Mouse (Mus musculus) mouse trophoblast stem cell (cell line): Measurements from ENCODE around the gene Lrrtm3.

ENCODE experiments used
- in situ Hi-C, 2 experiments: fragments of 300-500 bp; cut with MseI, MboI; formaldehyde crosslinking; loops; 2 replicates in 1 of 2; 3 replicates in 1 of 2; pipeline ENCODE4 v1.15.1; 2025

The Lrrtm3 gene

DNA sequence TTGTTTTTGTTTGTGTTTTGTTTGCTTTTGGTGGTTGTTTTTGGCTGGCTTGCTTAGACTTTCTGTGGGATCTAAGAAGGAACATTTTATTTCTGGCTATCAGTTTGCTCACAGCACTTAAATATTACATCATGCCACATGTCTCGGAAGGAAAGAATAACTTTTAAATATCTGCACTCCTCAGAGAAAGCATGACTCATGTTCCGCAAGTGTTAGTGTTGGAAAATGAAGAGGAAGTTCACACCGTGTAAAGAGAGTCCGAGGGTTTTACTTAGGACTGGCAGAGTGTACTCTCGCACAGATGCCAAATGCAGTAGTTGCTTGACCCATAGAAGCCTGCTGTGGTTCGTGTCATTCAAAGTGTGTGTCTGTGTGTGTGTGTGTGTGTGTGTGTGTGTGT is 40.9 kb downstream of the Lrrtm3 start:
- in situ Hi-C loops, result no loop called here

GRCm38 (mm10) chr10:64041892-64042291 is 48.2 kb downstream of the Lrrtm3 start:
- in situ Hi-C loops, result no loop called here

GRCm38 (mm10) chr10:64041218-64041617 is 48.9 kb downstream of the Lrrtm3 start:
- in situ Hi-C loops, result no loop called here

DNA sequence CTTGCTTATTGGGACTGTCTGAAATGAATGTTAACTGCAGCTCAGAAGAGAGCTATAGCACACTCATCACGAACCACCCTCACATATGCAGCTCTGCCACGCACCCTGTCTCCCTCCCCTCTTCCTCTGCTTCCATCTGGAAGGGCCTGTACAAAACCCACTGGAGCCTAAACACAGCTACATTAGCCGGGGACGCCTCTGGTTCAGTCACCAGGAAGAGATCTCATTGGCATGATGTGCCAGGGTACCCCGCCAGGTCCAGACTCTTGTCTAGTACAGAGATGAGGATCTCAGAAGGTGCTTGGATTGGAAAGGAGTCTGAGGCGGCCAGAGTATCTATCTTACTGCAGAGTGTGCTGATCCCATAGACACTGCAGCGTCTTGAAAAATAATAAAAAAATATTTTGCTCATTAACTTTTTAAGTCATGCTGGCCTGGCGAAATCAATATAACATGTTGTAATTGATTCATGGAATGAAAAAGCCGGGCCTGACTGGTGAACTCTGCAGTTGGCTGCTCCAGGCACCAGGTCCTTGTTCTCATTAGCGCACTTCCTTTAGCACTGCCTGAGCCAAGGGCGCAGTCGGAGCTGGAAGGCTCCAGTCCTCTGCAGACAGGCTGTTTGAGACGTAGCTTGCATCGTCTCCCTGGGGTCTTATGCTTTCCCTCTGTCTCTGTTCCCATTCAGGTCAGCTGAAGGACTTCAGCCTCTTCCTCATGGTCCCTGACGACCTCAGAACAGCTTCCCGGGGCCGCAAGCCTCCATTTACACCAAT is 50.1 kb downstream of the Lrrtm3 start:
- in situ Hi-C loops, result no loop called here

DNA sequence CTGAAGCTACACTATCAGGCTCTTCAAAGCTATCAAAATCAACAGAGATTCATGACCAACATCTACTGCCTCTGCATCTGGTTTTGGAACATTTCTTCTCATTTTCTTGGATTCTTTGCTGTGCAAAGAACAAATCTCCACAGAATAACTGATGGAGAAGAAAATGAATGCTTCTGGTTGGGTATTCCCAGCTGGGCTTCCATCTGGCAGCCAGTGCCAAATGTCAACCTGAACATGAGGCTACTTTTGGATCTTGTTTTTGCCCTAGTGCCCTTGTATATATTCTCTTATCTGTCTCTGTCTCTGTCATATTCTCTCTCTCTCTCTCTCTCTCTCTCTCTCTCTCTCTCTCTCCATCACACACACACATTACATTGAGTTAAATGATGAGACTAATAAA is 59.2 kb downstream of the Lrrtm3 start:
- in situ Hi-C loops, result no loop called here

DNA sequence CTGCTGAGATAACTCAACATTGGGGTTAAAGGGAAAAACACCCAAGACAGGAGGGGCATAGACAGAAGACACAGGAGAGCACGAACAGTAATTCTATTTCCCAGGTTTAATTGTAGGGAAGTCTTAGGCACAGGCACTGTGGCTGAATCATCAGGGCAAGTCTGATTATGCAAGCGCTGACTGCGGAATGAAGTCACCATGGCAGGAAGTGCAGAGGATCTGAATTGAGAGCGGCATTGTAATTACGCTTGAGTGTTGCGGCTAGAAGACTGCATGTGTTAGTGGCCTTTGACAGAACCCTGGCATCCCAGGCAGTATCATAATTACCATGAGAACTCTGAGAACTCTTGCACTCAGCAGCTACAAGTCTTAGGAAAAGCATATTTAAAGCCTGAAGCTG is 66.7 kb downstream of the Lrrtm3 start:
- in situ Hi-C loops, result no loop called here

DNA sequence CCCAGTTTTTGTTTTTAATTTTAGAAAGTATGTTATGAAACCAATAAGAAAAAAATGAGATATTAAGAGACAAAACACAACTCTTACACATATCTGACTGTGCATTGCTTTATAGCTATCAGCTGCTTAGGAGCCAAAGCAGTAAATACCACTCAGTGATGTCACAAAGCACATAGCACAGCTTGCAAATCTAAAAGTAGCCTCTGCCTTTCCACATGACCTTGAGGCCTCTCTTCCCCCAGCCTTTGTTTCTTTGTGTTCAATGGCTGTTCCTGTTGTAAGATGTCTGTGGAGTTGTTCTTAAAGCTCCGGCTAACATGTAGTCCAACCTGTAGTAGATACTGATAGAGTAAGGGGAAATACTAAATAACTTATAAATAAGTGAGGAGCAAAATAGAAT is 69.7 kb downstream of the Lrrtm3 start:
- in situ Hi-C loops, result no loop called here

- in situ Hi-C loops, result no loop called here
Observed at GRCm38 (mm10) chr10:64001996-64002395, 88.1 kb downstream of the Lrrtm3 start.

DNA sequence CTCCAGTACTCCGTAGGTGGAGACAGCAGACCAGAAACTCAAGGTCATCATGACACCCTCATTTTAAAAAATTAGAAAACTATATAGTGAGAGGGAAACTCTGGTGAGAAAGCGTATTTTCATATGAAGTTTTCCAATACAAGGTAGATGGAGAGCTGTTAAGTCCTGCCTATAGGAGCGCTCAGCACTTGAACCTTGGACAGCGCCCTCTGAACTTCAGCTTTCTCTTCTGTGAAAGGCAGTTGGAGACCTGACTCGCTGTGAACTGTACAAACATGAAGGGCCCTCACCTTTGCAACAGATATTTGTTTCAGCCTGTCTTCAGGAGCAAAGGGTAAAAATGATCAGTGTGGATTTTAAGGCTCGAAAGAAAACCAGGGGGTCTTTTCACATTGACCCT is 88.5 kb downstream of the Lrrtm3 start:
- in situ Hi-C loops, result no loop called here

DNA sequence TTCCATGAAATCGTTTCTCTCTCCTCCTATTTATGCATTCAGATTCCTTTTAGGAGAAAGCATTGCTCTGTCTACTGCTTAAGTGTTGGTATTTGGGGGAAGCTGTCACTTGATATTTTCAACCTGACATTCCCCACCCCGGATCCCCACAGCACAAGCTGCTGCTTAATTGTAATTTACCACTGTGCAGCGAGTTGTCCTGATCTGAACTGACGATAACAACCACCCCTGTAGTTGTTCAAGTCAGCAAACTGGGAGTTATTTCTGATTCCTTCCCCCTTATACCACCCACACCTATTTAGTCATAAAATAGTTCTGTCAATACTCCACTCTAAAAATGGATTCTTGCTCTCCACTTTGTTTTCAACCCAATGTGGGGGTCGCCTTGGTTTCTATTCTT is 95.8 kb downstream of the Lrrtm3 start:
- in situ Hi-C loops, result no loop called here

- in situ Hi-C loops, result no loop called here
Observed at GRCm38 (mm10) chr10:63985576-63985975, 104.5 kb downstream of the Lrrtm3 start.

DNA sequence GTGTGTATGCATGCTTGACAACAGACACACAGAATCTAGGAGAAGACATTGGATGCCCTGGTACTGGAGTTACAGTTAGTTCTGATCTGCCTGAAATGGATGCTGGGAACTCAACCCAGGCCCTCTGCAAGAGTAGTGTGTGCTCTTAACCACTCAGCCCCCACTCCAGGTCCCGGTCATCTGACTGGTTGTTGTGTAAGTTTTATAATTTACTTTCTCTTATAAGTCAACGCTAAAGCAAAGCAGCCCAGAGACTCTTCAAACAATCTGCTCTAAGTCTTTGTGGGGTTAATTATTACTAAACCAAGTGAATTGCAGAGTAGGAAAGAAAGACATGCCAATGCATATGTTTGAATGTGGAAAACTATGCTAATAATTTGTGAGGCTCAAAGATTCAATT is 110.7 kb downstream of the Lrrtm3 start:
- in situ Hi-C loops, result no loop called here

- in situ Hi-C loops, result no loop called here
Observed at GRCm38 (mm10) chr10:63978969-63979368, 111.1 kb downstream of the Lrrtm3 start.

DNA sequence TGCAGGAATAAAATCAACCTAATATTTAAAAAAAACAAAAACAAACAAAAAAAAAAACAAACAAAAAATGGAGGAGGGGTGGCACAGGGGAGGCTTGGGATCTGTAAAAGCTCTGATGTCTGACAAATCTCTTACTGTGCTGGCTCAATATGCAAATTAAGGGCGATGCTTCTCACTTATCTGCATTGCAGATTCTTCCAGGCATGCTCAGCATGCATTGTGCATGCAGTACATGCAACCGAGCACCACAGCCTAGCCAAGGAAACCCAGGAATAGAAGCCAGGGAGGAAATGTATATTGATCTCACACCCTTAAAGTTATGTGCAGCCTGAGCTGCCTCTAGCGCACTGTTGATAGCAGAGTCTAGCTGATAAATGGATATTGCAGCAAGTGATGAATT is 111.5 kb downstream of the Lrrtm3 start:
- in situ Hi-C loops, result no loop called here

GRCm38 (mm10) chr10:63978101-63978500 is 112.0 kb downstream of the Lrrtm3 start:
- in situ Hi-C loops, result no loop called here

- in situ Hi-C loops, result no loop called here
Observed at GRCm38 (mm10) chr10:63972300-63972699, 117.8 kb downstream of the Lrrtm3 start.

DNA sequence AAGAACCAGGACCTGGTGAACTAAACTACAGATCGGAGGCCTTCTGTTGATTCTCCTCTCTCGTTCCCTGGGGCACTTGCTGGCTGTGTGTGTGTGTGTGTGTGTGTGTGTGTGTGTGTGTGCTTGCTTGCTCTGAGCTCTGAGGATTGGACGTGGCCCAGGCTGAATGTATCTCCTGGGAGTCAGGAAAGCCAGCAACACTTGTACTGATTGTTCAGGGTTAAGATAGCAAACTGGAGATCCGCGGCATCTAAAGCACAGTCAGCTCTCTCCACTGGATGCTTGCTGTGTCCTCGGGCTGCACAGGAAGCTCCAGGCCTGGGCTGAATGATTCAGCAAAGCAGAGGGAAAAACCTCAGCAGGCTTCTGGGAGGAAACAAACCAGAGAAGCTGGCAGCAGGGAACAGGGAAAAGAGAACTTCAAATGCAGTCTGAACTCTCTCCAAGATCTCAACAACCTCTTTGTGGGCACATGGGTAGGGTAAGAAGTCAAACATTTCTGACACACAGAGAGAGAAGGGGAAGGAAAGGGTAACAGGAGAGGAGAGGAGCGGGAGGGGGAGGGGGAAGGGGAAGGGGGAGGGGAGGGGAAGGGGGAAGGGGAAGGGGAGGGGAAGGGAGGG is 135.7 kb downstream of the Lrrtm3 start:
- in situ Hi-C loops, result no loop called here

- in situ Hi-C loops, result no loop called here
Observed at GRCm38 (mm10) chr10:63951481-63951880, 138.6 kb downstream of the Lrrtm3 start.

DNA sequence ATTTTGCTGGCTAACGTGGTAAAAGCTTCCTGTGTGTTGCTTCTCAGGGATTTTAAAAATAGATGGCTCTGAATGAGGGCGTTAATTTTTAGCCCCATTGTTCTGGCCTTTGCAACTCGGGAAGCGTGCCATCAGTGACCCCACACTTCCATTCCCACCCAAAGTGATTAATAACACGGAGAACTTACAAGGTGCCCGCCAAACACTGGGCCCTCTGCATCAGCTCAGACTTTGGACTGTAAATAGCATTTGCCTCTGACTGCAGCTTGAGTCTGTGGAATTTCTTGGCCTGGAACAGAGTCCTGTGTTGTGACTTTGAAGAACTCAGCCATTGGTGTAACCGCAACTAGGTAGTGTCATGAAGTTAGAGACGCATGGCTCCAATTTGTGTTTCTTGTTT is 139.2 kb downstream of the Lrrtm3 start:
- in situ Hi-C loops, result no loop called here

DNA sequence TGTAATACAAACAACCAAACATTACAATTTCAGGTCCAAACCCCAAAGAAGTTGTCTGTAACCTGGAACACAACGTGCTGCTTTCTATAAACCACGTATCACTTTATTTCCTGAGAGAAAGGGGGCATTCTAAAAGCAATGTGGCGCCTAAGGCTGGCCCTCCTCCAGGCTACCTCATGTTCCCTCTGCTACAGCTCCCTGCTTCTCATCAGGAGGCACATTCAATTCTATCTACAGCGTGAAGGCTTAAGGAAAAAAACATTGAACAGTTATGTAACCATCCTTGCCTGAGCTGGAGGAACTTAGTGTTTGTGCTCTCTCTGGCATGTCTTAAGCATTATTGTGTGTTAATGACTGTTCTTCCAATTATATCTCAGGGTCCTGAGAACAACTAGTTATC is 142.8 kb downstream of the Lrrtm3 start:
- in situ Hi-C loops, result no loop called here

DNA sequence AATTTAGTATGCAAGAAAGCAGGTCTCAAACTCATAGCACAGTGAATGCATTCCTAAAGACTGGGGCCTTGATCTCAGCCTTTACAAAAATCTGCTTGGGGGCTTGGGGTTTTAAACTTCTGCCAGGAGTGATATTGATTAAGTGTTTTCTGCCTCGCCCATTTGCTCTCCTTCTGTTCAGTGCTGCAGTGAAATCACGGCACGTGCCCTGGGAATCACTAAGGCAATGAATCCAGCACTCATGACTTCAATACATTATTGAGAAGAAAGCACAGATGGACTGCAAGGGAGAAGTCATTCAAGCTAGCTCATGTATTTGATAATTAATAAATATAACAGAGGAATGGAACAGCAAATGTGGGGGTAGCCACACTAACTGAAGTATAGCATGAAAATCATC is 144.5 kb downstream of the Lrrtm3 start:
- in situ Hi-C loops, result no loop called here

DNA sequence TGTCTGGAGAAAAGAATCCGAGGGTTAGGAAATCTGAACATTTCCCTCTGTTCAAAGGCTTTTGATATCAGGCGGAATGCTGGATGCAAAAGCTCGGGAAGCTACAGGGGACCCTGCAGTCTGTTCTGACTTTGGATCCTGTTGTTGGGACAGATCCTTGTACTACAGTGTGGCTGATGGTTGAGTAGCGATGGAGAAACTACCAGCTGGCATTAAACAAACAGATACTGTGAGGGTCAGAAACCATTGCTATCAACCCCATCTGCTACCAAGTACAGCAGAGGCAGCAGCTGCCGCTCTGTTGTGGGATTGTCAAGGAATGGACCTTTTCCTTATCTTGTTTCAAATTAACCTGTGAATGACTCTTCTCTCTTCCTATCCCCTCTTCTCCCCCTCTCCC is 156.1 kb downstream of the Lrrtm3 start:
- in situ Hi-C loops, result no loop called here

DNA sequence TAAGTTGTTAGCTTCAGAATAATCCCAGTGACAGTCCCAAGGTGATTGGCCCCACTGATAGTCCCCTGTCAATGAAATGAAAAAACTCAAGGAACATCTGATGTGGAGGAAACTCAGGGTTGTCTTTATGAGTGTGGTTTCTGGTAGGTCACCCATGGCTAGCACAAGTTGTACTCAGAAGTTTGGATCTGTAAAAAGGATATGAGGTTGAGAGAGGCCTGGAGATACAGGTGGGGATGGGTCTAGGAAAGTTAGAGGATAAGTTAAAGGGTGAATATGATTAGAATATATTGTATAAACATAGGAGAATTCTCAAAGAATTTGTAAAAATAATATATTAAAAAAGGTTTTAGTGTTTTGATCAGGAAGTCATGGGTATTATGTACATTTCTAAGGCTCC is 162.7 kb downstream of the Lrrtm3 start, which contains the start of gene Gm10118:
TSS of gene Gm10118 (minus strand) at position 101 of the 400 bp plus-strand sequence.
- in situ Hi-C loops, result no loop called here
